Mouse (Mus musculus) gastrocnemius, postnatal 14 days (tissue): Measurements from ENCODE around the gene Calm1. TPM values are rescaled to one million over a fixed set of nuclear protein-coding genes. Genes with fewer than 3 reads are reported as not detected.
"Not testable (repeated sequence)": the region's sequence is repeated elsewhere in the genome, so short reads cannot be mapped to it uniquely, and the experiment has no call there.

Experiments used
- DNase-seq: peaks from one replicate; pipeline ENCODE4 v3.0.0; 2021; ENCODE audit warnings: mixed read lengths
- intact Hi-C: fragments of 180-260 bp; cut with DNase I; formaldehyde crosslinking; loops from one replicate; pipeline ENCODE4 v1.15.1; 2025; ENCODE audit warnings: low total_unique reads
- long read RNA-seq, 2 experiments: library from polyadenylated mRNA; stranded (forward); transcript quantifications; one replicate each; pipeline ENCODE4 v2.0.0; 2021
- total RNA-seq, 2 experiments: library from RNA; stranded (reverse); gene quantifications; 2 replicates each; pipeline ENCODE4 v1.2.3; 2021

Calm1 gene
- 100 to 1,000 TPM; 380 to 427 TPM for total RNA-seq
- long read RNA-seq, experiment 1, full-length matches to known transcripts: 784 of 881 reads
- long read RNA-seq, experiment 1, partial matches to known transcripts: 69 of 881 reads
- long read RNA-seq, experiment 1, other reads (novel, unspliced or antisense): 28 of 881 reads
- long read RNA-seq, experiment 2, full-length matches to known transcripts: 918 of 1,017 reads
- long read RNA-seq, experiment 2, partial matches to known transcripts: 5 of 1,017 reads
- long read RNA-seq, experiment 2, other reads (novel, unspliced or antisense): 94 of 1,017 reads

DNA sequence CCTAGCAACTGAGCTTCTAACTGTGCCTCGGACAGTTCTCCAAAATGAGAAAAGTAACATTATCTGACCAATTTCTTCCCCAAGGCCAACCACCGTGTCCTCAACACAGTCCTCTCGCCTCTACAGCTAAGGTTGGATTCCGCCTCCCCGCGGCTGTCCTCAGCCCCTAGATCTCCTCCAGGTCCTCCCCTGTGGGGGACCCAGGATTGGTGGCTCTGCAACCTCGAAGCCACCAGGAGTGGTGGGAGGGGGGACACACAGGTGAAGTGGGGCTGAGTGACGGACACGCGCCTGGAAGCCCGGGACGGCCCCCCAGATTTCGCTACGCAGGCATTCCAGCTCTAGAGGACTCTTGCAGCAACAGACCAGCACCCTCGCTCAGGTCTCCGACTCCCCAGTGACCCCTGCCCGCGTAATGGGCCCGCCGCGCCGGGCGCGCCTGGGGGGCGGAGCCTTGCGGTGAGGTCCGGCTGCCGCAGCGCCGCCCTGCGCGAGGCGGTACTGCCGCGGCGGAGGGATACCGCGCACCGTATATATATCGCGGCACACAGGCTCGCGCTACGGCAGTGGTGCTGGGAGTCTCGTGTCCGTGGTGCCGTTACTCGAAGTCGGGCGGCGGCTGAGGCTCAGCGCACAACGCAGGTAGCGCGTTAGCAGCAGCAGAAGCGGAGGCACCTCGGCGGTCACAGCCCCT is at the start of gene Calm1:
TSS of gene Calm1 (plus strand) at position 469 of the 694 bp plus-strand sequence.
- peak; percentile 94 for DNase-seq
- intact Hi-C loops: no loop called here

DNA sequence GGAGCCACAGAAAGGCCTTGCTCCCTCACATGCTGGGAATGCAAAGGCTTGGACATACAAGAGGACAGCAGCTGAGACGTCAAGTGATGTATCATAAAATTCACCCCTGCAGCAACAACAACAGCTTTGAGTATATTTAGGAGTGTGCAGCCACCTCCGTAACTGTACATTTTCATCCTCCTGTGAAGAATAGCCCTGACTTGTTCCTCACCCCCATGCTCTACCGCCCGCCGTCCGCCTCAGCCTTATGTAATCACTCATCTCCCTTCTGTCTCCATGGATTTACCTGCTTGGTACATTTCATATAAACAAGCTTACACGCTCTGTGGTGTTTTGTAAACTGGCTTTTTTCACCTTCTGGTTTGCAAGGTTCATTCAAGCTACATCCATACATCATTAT is 46.8 kb upstream of the Calm1 start:
- DNase-seq: no peak
- intact Hi-C loops: no loop called here

DNA sequence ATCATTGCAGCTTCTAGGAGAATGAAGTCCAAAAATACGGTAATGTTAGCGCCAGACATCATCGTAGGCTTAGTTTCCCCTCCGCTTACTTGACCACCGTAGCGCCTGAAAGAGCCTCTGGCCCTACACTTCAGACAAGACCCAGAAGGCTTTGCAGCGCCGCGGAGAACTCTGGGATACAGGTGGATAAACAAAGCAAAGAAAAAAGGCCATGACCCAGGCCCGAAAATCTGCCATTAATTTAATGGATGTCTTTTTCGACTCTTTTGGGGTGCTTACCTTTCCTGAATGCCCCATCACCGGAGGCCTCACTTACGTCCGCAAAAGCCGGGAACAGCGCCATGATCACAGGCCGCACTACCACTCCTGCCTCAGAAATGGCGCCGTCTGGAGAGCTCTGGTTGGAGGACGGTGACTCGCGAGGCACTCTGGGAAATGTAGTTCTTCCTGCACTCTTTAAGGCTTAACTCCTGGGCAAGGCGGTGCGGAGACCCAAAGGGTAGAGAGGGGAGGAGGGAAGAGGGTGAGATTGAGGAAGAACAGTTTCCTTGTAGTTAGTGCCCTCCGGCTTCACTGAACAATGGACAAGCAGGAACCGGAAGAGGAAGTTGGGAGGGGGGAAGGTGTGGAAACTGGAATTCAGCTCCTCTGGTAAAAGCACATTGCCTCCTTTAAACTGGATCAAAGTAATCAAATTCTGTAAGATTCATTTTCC is 39.8 kb upstream of the Calm1 start, which contains the start of gene Nrde2:
TSS of gene Nrde2 (minus strand) at position 393 of the 715 bp plus-strand sequence.
- intact Hi-C loops: no loop called here
- DNase-seq: peak; percentile 89

DNA sequence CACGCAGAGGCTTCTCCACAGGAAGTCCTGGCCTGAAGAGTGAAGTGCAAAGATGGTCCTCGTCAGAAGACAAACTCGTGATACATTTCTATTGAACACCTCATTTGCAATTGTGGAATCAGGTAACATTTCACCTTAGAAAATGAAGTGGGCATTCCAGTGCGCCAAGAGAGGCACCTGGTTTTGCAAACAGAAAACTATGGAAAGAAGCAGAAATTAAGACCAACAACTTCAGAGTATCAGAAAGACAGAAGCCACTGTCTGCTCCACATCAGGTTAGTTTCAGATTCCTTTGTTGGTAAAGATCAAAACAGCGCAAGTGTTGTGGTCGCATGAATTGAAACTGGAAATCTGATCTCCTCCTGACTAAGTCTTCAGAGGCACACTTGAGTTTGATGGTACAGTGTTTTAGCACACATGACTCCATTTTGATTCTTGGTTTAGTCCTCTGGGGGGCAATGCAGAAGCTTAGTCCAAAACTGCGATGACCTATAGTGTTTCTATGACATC is 34.2 kb upstream of the Calm1 start:
- intact Hi-C loops: no loop called here
- DNase-seq: no peak

DNA sequence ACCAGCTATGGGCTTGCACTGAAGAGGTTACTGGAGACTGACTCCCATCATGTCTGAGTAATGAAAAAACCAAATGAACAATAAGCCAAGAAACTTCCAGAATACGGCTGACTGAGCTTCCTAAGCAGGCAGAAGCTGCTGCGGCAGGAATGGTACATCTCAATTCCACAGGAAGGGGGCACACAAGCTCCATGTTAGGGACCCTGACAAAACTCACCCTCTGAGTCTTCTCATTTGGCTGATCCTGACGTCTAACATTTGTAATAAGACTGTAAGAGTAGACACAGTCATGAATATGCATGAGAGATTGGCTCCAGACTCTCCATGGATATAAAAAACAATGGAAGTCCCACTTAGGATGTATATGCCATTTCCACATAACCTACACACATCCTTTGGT is 33.1 kb upstream of the Calm1 start:
- intact Hi-C loops: no loop called here
- peak; percentile 28 for DNase-seq

DNA sequence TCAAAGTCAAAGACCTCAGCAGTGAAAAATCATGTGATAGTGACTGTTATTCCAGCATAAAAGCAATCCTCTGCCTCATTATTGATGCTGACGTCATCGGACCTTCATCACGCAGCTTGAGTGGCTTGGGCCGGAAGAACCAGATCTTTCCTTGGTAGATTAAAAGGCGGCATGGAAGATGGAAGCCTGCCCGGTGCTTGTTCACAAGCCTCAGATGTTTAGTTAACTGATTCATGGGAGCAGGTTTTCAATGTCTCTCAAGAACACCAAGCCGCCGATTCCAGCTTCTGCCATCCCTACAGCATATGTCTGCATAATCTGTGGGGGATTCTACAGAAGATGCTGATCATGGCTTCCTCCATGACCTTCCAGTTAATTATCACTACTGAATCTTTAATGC is 32.3 kb upstream of the Calm1 start:
- DNase-seq: no peak
- intact Hi-C loops: no loop called here

DNA sequence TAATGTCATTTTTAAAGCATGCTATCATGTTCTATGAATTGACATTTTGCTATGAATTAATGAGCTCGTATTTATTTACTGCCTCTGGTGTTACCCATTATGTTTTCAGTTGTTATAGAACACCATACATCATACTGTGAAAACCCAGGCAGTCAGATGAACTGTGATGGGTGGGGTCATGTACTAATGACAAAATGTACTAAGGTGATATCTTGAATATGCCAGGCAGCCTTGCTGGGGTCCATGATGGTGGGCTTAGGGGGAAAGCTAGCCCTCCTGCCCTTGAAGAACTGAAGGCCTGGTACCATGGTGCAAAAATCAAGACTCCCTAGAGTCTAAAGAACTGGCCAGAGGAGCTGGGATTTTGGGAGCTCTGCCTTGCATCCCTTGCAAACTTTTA is 31.7 kb upstream of the Calm1 start:
- intact Hi-C loops: no loop called here
- DNase-seq: no peak

DNA sequence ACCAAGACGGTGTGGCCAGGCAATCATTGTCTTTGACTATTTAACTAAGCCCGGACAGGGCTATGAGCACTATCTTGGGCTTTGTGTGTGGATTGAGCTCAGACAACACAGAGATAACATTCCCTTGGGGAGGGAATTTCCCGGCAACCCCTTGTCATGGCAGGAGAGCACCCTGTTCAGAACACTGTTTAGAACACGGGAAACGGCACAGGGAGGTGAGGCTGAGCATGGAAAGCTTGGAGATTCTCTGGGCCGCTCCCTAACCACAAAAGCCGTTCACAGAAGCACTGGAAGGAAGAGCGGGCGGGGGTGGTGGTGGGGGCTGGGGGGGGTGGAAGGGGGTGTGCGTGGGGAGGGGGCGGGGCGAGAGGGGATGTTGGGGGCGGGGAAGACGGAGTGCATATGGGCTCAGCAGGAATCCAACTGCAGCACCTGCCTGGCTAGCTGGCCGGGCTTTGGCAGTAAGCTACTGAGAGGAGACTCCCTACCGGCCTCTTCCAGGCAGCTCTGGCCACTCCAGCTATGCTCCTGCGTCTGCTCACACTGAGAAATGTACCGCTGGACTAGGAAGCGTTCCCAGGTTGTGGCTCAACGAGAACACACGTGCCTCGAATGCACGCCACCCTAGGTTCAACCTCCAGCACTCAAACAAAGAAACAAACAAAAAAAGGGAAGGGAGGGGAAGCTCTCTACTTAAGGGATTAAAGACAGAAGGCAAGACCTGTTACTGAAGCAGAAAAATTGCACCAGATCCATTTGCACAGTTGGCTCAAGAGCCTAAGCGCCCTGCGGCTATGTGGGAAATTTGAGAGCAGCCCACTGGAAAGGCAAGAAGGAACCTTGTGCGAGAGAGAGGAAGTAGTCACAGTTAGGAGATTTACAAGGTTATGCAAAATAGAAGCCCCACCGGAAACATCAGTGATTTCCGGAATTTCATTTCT is 31.0 kb upstream of the Calm1 start:
- intact Hi-C loops: no loop called here

DNA sequence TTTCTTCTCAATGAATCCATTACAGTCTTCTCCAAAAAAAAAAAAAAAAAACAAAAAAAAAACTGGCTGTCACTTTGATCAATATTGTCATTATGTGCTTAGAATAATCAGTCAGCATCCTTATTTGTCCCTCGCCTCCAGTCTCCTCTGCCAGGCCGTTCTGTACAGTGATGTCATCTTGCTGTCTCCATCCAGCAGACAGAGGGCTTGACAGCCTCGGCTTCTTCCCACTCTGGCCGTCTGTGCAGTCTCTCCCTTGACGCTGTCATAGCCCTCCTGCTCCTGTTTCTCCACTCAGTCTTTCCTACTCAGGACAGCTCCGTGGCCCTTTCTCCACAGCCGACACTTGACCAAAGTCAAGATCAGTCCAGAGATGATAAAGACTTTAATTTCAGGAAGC is 26.8 kb upstream of the Calm1 start:
- no peak for DNase-seq
- intact Hi-C loops: no loop called here

More for the DNA sequence above, 31.0 kb upstream of the Calm1 start:
- peak; percentile 37 for DNase-seq

DNA sequence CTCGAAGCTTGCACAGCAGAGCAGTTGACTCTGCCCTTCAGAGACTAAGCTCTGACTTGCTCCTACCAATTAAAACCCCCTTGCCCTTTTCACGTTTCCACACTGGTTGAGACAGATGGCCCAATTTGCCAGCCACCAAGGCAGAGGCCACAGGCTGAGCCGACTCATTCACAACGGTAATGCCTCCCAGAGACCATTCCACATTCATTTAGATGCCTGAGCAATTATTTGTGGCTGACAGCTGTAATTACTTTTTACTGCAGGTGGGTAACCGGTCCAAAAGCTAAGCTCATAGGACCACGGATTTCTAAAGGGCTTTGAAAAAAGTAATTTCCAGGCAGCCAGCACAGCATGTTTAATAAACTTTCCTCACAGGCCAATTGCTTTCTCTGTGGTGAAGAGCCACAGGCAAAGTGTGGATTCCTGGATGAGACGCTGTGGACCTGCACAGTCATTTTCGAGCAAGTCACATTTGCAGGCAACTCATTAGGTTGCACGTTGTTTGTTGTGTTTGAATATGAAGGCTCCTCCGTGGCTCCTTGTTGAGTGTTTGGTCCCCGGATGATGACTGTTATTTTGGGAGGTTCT is 22.7 kb upstream of the Calm1 start:
- no peak for DNase-seq
- intact Hi-C loops: no loop called here

DNA sequence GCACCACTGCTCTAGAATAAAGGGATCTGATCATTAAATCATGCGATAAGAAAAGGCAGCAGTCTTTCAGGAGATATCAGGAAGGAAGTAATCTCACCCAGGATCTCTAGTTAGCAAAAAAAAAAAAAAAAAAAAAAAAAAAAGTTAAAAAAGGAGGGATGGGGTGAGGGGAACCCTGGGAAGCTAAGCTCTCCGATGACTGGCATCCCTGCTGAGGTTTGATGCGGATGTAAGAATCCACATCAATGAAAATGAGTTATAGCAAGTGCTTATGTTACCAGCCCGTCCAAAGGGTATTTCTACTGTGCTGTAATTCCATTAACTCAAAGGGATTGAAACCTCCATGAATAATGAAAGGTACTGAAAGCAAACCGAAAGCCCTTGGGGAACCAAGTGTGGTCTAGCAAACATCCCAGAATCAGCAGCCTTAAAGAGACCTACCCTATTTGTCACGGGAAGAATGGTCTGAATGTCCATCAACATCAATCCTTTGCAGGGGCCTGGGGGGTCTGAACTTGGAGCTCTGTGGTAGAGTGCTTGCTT is 20.3 kb upstream of the Calm1 start:
- DNase-seq: no peak
- intact Hi-C loops: no loop called here

DNA sequence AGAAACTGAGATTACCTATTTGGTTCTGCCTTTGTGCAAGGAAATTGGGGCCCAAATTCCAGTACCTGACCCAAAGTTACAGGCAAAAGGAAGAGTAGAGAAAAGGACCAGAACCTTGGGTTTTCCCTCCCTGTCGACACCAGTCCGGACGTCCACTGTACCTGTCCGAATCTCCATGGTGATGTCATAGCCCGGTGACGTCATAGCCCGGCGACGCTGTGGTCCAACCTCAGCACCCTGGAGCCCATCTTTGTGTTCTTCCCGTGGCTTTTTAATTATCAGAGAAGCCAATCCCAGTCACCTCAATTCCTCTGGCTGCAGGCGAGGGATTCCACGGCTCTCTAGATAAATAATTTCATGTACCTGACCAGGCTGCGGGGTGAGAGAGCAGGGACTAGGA is 18.4 kb upstream of the Calm1 start:
- intact Hi-C loops: no loop called here
- DNase-seq: no peak

DNA sequence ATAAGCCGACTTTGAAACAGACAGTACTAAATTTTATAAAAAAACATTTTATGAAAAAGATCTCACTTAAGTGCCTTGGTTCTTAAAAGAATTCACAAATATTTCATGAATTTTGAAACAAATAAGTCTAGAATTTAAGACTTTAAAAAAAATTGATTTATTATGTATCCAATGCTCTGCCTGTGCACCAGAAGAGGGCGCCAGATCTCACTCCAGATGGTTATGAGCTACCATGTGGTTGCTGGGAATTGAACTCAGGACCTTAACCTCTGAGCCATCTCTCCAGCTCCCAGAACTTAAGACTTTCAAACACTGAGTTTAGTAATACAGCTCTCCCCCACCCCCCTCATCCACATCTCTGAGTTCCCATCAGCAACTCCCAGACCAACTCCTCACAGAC is 16.6 kb upstream of the Calm1 start:
- no peak for DNase-seq
- intact Hi-C loops: no loop called here

DNA sequence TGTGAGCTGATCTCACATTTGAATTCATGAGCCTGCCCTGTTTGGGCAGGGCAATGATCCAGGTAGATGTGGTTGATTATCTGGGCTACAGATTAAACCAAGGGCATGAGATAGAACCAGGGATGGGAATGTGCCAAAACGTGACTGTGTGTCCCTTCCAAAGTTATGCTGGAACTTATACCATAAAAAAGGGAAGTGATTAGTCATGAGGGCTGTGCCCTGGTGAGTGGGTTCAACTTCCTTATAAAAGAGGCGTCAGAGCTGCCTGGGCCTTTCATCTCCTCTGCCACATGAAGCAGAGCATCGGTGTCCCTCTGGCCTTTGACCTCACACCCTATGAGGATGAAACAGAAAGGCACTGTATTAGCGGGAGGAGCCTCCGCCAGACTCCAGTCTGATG is 15.3 kb upstream of the Calm1 start:
- intact Hi-C loops: no loop called here
- DNase-seq: no peak

DNA sequence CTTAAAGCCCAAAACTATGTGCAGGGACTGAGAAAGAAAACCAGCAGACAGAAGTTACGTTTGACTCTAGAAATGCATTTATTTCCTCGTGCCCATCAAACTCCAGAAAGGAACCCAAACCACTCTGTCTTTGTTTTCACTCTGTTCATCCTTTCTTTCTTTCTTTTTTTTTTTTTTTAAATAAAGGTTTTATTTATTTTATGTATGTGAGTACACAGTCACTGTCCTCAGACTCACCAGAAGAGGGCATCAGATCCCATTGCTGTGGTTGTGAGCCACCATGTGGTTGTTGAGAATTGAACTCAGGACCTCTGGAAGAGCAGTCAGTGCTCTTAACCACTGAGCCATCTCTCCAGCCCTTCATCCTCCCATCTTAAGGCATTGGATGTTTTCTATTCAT is 14.3 kb upstream of the Calm1 start:
- intact Hi-C loops, DNase-seq: not testable (repeated sequence)

DNA sequence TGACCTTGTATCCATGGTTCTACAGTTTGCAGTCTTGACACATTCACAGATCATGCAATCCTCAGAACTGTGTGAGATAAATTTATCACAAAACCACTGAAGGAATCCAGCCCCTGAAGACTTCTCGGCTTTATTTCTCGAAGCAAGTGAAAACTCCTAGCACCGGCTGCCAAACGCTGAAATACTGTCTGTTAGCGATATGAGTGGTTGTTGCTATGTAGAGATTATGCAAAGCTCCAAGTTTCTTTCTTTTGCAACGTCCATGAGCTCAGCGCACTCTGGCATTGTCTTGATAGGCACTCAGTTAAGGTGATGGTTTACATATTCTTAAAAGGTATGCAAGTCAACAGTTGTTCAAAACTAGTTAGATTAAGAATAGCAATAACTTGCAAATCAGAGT is 13.3 kb upstream of the Calm1 start:
- DNase-seq: no peak
- intact Hi-C loops: no loop called here

DNA sequence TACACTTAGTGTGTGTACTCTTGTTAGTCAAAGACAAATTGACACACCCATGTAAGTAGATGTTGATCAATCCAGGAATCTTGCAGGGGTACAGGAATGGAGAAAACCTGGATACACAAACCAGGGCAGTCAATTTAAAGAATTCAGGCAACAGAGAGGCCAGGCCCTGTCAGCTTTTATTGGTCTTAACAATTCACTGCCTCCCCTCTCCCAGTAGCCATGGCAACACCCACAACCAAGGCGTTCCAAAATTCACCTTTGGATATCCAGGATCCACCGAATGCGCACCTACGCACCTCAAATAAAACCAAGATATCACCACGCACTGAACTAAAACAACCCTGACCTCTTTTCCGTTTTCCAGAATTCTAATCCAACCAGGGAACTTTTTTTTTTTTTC is 12.9 kb upstream of the Calm1 start:
- intact Hi-C loops: no loop called here
- no peak for DNase-seq

DNA sequence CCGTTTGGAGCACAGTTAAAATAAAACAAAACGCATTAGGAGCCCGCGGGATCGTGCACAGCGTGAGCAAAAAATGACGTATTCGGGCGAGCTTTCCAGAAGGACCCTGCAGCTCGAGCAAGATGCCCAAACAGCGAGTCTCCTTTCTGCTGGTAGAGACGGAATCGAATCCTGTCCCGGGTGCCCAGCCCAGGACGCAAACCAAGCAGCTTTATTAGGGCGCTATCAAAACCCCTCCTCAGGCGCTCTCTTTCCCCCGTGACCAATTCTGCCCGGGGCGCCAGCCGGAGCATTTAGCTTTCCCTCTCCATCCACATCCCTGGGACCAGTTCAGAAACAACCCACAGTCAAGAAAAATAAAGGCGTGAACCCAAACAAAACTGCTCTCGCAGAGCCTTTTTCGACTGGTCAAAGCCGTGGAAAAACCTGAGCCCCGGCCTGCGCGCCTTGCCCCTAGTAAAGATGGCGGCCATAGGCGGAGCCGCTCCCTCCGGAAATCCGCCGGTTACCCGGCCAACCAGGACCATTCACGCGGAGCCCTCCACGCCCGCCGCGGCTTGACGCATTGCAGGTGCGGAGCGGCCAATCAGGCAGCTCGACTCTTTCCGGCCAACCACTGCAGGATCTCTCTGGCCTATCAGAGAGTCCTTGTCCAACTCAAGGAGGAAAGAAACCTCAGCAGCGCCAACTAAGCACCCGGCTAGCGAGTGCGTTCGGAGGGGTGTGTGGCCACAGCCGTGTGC is 12.1 kb upstream of the Calm1 start:
- intact Hi-C loops: no loop called here
- DNase-seq: peak; percentile 99
